Mouse (Mus musculus) adrenal gland, postnatal 4 days (tissue): ENCODE measurements around the gene Smarce1. TPM values are rescaled to one million over a fixed set of nuclear protein-coding genes. Genes with fewer than 3 reads are reported as not detected.
"Not testable (repeated sequence)": the region's sequence is repeated elsewhere in the genome, so short reads cannot be mapped to it uniquely, and the experiment has no call there.

ENCODE experiments used
- DNase-seq, 2 experiments: peaks; one replicate each; pipeline ENCODE4 v3.0.0; 2021 to 2022; ENCODE audit warnings: low spot score in 2 of 2, mixed read lengths in 2 of 2
- long read RNA-seq, 2 experiments: library from polyadenylated mRNA; stranded (forward); transcript quantifications; one replicate each; pipeline ENCODE4 v2.0.0; 2021
- total RNA-seq, 2 experiments: library from RNA; stranded (reverse); gene quantifications; 2 replicates each; pipeline ENCODE4 v1.2.3; 2021

The Smarce1 gene
- 100 to 1,000 TPM in 1 of 2 experiments, 10 to 100 TPM in 1; 99.6 to 106 TPM for total RNA-seq
- long read RNA-seq, experiment 1, transcript Smarce1-201 (11 exons, 2,919 nt), result major isoform, 49 of 59 reads
- long read RNA-seq, experiment 1, partial matches to known transcripts, result 5 of 59 reads
- long read RNA-seq, experiment 1, other reads (novel, unspliced or antisense), result 4 of 59 reads
- long read RNA-seq, experiment 2, transcript Smarce1-201 (11 exons, 2,919 nt), result major isoform, 94 of 114 reads
- long read RNA-seq, experiment 2, partial matches to known transcripts, result 10 of 114 reads
- long read RNA-seq, experiment 2, other reads (novel, unspliced or antisense), result 10 of 114 reads

DNA sequence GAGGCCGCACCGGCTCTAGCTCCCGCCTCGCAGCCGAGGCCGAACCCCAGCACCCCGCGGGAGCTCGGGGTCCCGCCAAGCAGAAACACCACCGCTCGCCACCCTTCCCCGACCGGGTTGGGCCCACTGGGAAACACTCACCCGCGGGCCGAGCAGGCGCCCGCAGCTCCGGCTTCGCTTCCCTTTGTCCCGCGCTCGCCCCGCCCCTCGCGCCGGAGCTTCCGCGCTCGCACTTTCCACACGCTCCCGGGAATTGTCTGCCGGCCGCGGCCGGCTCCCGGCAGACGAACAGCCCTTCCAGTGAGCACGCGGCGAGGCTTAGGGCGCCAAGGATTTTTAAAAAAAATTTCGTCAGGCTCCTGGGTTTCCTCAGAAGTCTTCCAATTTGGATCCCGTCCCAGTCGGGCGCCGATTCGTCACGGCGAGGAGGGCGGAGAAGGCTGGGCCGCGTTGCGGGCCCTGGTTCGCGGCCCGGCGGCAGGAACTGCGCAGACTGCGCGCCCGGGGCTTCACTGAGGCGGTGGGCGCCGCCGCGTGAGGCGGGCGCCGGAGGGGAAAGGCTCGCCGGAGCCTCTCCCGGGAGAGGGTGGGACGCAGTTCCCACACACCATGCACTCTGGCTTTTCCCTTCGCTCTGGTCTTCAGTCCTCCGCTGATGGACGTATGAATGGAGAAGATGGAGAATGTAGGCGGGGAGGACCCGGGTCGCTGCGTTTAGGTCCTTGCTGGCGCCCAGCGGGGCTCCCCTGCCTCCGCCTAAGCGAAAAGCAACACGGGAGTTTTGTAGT, at the start of gene Smarce1:
Gene Smarce1 (minus strand): TSS at position 757 of the 788 bp plus-strand sequence.
- peak; percentile 59 to 64 for DNase-seq

GRCm38 (mm10) chr11:99279986-99280385, 49.2 kb upstream of the Smarce1 start:
- DNase-seq, result no peak

DNA sequence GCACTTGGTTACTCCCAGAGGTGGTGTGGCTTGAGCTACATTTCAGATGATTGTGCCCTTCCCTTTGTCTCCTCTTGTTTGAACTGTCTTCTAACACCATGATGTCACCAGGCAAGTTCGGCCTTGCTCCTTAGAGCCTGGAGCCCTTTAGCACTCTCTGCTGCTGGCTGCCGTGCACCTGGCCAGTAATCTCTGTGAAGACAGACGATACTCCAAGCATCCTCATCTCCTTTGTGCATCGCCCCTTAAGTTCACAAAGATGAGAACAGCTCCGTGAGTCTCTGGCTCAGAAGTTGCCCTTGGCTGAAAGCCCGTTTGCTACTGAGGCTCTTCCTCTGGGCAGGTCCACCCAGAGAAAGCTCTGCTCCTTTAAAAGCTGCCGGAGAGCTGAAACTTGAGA, 46.0 kb upstream of the Smarce1 start:
- DNase-seq, result no peak

GRCm38 (mm10) chr11:99275624-99276023, 44.8 kb upstream of the Smarce1 start:
- DNase-seq, result no peak

DNA sequence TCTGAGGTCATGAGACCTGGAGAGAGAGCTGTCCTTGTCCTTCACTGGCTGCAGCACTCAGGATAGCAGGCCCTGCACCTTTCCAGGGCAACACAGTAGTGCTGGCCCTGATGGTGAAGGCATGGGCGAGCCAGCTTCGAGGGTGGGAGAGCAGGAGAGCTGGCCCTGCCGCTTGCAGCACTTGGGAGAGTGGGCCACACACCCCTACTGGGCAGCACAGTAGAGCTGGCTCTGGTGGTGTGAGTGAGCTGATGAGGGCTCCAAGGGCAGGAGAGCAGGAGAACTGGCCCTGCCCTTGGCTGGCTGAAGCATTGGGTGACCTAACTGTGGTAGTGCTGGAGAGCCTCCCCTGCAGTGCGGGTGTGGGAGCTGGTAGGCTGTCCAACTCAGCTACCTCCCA, 41.9 kb upstream of the Smarce1 start:
- DNase-seq, result no peak

DNA sequence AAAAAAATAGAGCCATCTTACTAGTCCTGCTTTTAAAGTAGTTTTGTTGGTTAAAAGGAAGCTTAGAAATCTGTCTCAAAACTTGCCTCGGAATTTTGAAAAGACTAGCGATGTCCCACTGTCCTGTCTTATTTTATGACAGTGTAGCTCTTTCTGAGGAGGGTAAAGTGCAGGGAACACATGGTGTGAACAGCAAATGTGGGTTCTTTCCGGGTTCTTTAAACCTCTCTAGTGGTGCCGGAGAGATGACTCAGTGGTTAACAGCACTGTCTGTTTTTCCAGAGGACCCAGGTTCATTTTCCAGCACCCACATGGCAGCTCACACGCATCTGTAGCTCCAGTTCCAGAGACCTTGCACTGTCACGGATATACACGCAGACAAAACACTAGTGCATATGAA, 38.4 kb upstream of the Smarce1 start:
- DNase-seq, result no peak

- DNase-seq, result no peak
Observed at GRCm38 (mm10) chr11:99265796-99266195, 35.0 kb upstream of the Smarce1 start.

- no peak for DNase-seq
Observed at GRCm38 (mm10) chr11:99265220-99265619, 34.4 kb upstream of the Smarce1 start.

GRCm38 (mm10) chr11:99256213-99256612, 25.4 kb upstream of the Smarce1 start:
- DNase-seq, result no peak

- DNase-seq, result no peak
Observed at GRCm38 (mm10) chr11:99255316-99255715, 24.5 kb upstream of the Smarce1 start.

DNA sequence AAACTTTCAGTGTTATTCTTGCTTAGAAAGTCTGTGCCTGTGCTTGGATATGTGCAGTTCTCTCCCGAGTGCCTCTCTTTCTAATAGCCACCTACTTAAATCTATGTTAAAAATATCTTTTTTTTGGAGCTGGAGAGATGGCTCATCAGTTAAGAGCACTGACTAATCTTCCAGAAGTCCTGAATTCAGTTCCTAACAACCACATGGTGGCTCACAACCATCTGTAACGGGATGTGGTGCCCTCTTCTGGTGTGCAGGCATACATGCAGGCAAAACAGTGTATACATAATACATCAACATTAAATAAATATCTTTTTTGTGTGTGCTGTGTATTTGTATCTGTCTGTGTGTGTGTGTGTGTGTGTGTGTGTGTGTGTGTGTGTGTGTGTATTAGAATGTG, 23.1 kb upstream of the Smarce1 start:
- no peak for DNase-seq

- DNase-seq, result no peak
Observed at GRCm38 (mm10) chr11:99252671-99253070, 21.9 kb upstream of the Smarce1 start.

DNA sequence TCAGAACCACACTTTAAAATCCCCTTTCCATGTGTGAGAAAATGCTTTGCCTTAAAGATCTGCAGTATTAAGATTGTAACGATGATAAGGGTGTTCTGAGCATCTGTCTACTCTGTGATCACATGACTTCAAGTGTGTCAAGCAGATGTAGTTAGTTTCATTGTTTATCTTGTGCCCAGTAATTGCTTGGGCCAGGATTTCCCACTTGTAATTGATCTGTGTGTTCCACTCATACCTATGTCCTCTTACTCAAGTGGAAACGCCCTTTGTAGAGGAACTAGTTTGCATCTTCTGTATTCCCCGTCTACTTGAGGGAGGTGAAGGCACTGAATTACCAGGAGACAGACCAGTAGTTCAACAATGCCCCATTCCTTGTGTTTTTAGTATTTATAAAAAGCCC, 19.8 kb upstream of the Smarce1 start:
- DNase-seq, result no peak

DNA sequence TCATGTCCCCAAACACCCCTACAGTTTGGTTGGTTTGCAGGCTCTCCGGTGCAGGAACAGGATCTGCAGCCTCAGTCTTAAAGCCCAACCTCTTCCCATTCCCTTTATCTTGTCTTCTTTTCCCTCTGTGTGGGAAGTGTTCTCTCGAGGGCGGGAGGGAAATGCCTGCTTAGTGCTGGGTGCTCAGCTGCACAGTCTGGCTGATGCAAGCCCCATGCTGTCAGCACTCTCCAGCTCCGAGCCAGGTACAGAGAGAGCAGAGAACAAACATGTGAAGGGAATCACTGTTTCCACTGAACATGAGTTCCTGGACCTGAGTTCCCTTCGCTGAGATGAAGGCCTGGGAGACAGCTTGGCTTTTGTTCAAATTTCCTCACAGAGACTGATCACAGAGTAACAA, 19.4 kb upstream of the Smarce1 start:
- no peak for DNase-seq

GRCm38 (mm10) chr11:99249115-99249514, 18.3 kb upstream of the Smarce1 start:
- no peak for DNase-seq

GRCm38 (mm10) chr11:99247916-99248315, 17.1 kb upstream of the Smarce1 start:
- no peak for DNase-seq

GRCm38 (mm10) chr11:99244519-99244918, 13.7 kb upstream of the Smarce1 start:
- DNase-seq, result not testable (repeated sequence)

DNA sequence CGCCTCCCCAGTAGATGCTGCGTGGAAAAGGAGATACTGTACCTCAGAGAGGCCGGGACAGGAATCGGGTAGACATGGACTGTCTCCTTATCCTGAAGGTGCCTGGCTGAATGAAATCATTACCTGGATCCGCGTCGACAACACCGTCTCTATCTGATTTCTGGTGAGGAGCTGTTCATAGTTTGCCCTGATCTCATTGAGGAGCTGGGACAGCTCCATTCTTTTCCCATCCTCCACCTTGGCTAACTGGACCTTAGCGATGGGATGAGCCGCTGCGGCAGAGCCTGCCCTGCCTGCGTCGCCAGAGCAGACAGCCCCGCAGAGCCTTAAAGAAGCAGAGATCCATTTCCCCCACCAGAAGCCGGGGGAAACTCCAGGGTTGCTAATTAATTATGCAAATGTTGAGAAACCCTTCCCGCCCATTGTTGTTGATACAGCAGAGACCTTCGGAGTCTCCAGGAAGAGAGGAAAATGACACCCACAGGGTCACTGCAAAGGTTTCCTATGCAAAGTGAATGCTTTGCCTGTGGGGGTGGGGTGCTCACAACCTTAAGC, 13.1 kb upstream of the Smarce1 start, which contains the start of gene Krt222:
Gene Krt222 (minus strand): TSS at position 266 of the 555 bp plus-strand sequence.
- DNase-seq, result no peak

DNA sequence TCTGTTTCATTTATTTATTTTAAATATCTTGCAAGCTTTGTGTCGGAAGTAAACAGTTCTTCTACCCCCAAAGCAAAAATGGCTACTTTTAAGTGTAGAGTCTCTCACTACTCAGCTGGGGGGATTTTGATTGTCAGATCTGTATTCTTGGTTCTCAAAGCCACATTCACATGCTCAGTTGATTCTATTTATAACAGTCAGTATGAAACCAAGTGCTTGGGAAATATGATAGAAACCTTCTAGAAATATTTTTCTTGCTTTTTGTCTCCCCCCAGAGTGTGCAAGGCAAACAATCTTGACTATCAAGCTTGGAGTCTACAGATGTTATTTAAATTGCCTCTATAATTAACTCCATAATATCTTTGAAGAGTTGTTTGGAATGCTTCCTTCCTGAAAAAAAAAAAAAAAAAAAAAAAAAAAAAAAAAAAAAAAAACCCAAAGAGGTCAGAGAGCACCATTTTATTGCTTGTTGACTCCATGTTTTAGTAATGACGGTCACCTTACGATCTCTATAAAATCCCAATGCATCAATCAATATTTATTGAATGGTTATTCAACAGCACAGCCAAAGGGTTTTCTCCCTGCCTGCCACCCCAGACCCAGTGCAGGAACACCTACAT, 12.5 kb upstream of the Smarce1 start:
- DNase-seq, result no peak

GRCm38 (mm10) chr11:99242056-99242455, 11.2 kb upstream of the Smarce1 start:
- no peak for DNase-seq

DNA sequence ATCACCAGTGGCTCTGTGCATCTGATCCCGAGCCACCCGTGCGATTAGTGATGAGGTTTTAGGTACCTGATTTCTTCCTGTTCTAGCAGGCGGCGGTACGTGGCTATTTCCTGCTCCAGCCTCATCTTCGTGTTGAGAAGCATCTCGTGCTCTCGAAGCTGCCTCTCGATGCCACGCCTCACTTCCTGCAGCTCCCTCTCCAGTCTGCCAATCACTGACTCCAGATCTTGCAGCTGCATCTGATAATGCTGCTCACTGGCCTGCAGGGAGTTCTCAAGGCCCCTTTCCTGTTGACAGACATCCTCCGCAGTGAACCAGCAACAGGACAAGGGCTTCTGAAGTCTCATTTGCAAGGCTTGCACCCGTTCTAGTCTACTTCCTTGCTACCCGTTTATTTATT, 7.7 kb upstream of the Smarce1 start:
- no peak for DNase-seq
